Mouse (Mus musculus) kidney, embryonic 14.5 days (tissue): ENCODE data around the gene Sema3c. TPM values are rescaled to one million over a fixed set of nuclear protein-coding genes. Genes with fewer than 3 reads are reported as not detected.
A peak's percentile ranks its signal among the peaks of the same experiment; 100 is the strongest.

Experiments used
- ATAC-seq: fragments of 200-750 bp; cut with Nextera tagmentation; 2 replicates; pipeline ENCODE4 v1.8.0; 2017; ENCODE audit warnings: moderate number of reproducible peaks, mild to moderate bottlenecking, moderate TSS enrichment, moderate library complexity; ENCODE audit not compliant: low FRiP score, low TSS enrichment
- H3K27ac ChIP-seq: fragments of 300-500 bp; sonication (generic); 2 replicates; pipeline ENCODE4 v1.5.1; 2014; ENCODE audit warnings: low read depth, mild to moderate bottlenecking, low read length, moderate library complexity, mixed read lengths
- H3K27me3 ChIP-seq: fragments of 300-500 bp; sonication (generic); 2 replicates; pipeline ENCODE4 v1.6.1; 2014; ENCODE audit warnings: mild to moderate bottlenecking, low read length; ENCODE audit not compliant: control insufficient read depth, insufficient read depth
- H3K36me3 ChIP-seq: fragments of 300-500 bp; sonication (generic); 2 replicates; pipeline ENCODE4 v1.6.1; 2014; ENCODE audit warnings: low read length, mixed read lengths; ENCODE audit not compliant: control insufficient read depth, insufficient read depth
- H3K4me1 ChIP-seq: fragments of 300-500 bp; sonication (generic); 2 replicates; pipeline ENCODE4 v1.6.1; 2014; ENCODE audit warnings: low read length, mixed read lengths; ENCODE audit not compliant: control insufficient read depth, insufficient read depth
- H3K4me2 ChIP-seq: fragments of 300-500 bp; sonication (generic); replicated peaks from 2 replicates; pipeline ENCODE4 v1.6.1; 2014; ENCODE audit warnings: low read depth, mild to moderate bottlenecking, low read length
- H3K4me3 ChIP-seq: fragments of 300-500 bp; sonication (generic); 2 replicates; pipeline ENCODE4 v1.5.1; 2014; ENCODE audit warnings: mild to moderate bottlenecking, low read length
- H3K9ac ChIP-seq: fragments of 300-500 bp; sonication (generic); 2 replicates; pipeline ENCODE4 v1.6.1; 2014; ENCODE audit warnings: low read depth, mild to moderate bottlenecking, low read length, moderate library complexity
- H3K9me3 ChIP-seq: fragments of 300-500 bp; sonication (generic); 2 replicates; pipeline ENCODE4 v1.6.1; 2016; ENCODE audit warnings: low read length; ENCODE audit not compliant: control insufficient read depth
- WGBS: fragments of 180-500 bp; shearing (Covaris S2); extraction: QIAGEN DNeasy Blood & Tissue Kit; methylation state at CpG from one replicate; pipeline ENCODE4 v1.1.7; 2014; 5-methylcytosine and 5-hydroxymethylcytosine counted together
- polyA plus RNA-seq: library from polyadenylated mRNA; unstranded; fragments of >200 nt; fragmentation: Nextera tagmentation; extraction: Ambion mirVana; gene quantifications from 2 replicates; pipeline ENCODE4 v1.2.1, GENCODE M21; 2014

The Sema3c gene
- polyA plus RNA-seq, 1 experiment from 2014 or later: 103 TPM

GRCm38 (mm10) chr5:17574413-17575182 is 517 bp downstream of the Sema3c start:
- ATAC-seq: peak; percentile 95
- Histone ChIP-seq H3K4me3 (peak overlapping the region; percentile 68), H3K4me2 (peak overlapping the region; percentile 67), H3K27me3 (no peaks in the 10 kb centered on the region), H3K27ac (peak overlapping the region; percentile 95), H3K4me1 (no peaks in the 10 kb centered on the region), H3K9ac (peak overlapping the region; percentile 65), H3K9me3 (no peaks in the 10 kb centered on the region), H3K36me3 (no peaks in the 10 kb centered on the region; the same call in 1 of the 2 replicates)
- WGBS: under 1% methylated on average over 59 of the region's 59 CpGs

- peak overlapping the region; percentile 95 for H3K27ac ChIP-seq
- H3K9ac ChIP-seq: peak overlapping the region; percentile 65
- H3K4me2 ChIP-seq: peak overlapping the region; percentile 67
- peak overlapping the region; percentile 68 for H3K4me3 ChIP-seq
- WGBS: 5% methylated on average over 7 of the region's 7 CpGs
- no peaks in the 10 kb centered on the region for H3K27me3 ChIP-seq
- peak; percentile 34 for ATAC-seq
- H3K36me3 ChIP-seq: no peaks in the 10 kb centered on the region; the same call in 1 of the 2 replicates
- no peaks in the 10 kb centered on the region for H3K9me3 ChIP-seq
- no peaks in the 10 kb centered on the region for H3K4me1 ChIP-seq
These were observed 1.1 kb downstream of the Sema3c start for GRCm38 (mm10) chr5:17575183-17575495.

- 51% methylated on average over 2 of the region's 2 CpGs for WGBS
- Histone ChIP-seq H3K9ac (peak overlapping the region; percentile 65), H3K27ac (no peak overlapping the region), H3K4me2 (peak overlapping the region; percentile 67), H3K4me3 (peak overlapping the region; percentile 68), H3K4me1 (no peaks in the 10 kb centered on the region), H3K9me3 (no peaks in the 10 kb centered on the region), H3K36me3 (no peaks in the 10 kb centered on the region; the same call in 1 of the 2 replicates), H3K27me3 (no peaks in the 10 kb centered on the region)
- no peak for ATAC-seq
These were observed 2.0 kb downstream of the Sema3c start for GRCm38 (mm10) chr5:17576069-17576468.

GRCm38 (mm10) chr5:17582047-17582515 is 8.0 kb downstream of the Sema3c start:
- no peak for ATAC-seq
- Histone ChIP-seq H3K27ac (no peak overlapping the region), H3K4me1 (no peaks in the 10 kb centered on the region), H3K27me3 (no peaks in the 10 kb centered on the region), H3K9ac (no peak overlapping the region), H3K4me3 (no peak overlapping the region), H3K36me3 (no peaks in the 10 kb centered on the region; the same call in 1 of the 2 replicates), H3K4me2 (no peak overlapping the region), H3K9me3 (no peaks in the 10 kb centered on the region)
- 68% methylated on average over 2 of the region's 2 CpGs for WGBS

- Histone ChIP-seq H3K9me3 (no peaks in the 10 kb centered on the region), H3K4me2 (no peak overlapping the region), H3K4me3 (no peak overlapping the region), H3K36me3 (no peaks in the 10 kb centered on the region; the same call in 1 of the 2 replicates), H3K9ac (no peak overlapping the region), H3K27ac (no peak overlapping the region), H3K4me1 (no peaks in the 10 kb centered on the region), H3K27me3 (no peaks in the 10 kb centered on the region)
- WGBS: 61% methylated on average over 2 of the region's 2 CpGs
- no peak for ATAC-seq
These were observed 10.3 kb downstream of the Sema3c start for GRCm38 (mm10) chr5:17584299-17584945.

- WGBS: 88% methylated on average over 2 of the region's 2 CpGs
- Histone ChIP-seq H3K4me2 (no peak overlapping the region), H3K9ac (no peak overlapping the region), H3K27me3 (no peaks in the 10 kb centered on the region), H3K4me3 (no peak overlapping the region), H3K27ac (no peak overlapping the region), H3K9me3 (no peaks in the 10 kb centered on the region), H3K36me3 (no peaks in the 10 kb centered on the region; the same call in 1 of the 2 replicates), H3K4me1 (no peaks in the 10 kb centered on the region)
- ATAC-seq: no peak
These were observed 12.6 kb downstream of the Sema3c start for GRCm38 (mm10) chr5:17586518-17587210.

GRCm38 (mm10) chr5:17591908-17592307 is 17.8 kb downstream of the Sema3c start:
- WGBS: 93% methylated on average over 3 of the region's 3 CpGs

GRCm38 (mm10) chr5:17601700-17602099 is 27.6 kb downstream of the Sema3c start:
- no peaks in the 10 kb centered on the region for H3K9me3 ChIP-seq
- no peaks in the 10 kb centered on the region for H3K36me3 ChIP-seq
- no peak overlapping the region for H3K9ac ChIP-seq
- no peak overlapping the region for H3K4me2 ChIP-seq
- ATAC-seq: no peak
- WGBS: 33% methylated on average over 4 of the region's 4 CpGs
- no peak overlapping the region for H3K4me3 ChIP-seq
- H3K27ac ChIP-seq: no peak overlapping the region
- no peaks in the 10 kb centered on the region; the same call in 1 of the 2 replicates for H3K4me1 ChIP-seq
- no peaks in the 10 kb centered on the region for H3K27me3 ChIP-seq

More at GRCm38 (mm10) chr5:17591908-17592307, 17.8 kb downstream of the Sema3c start:
- Histone ChIP-seq H3K4me2 (no peak overlapping the region), H3K4me3 (no peak overlapping the region), H3K9me3 (no peaks in the 10 kb centered on the region), H3K27me3 (no peaks in the 10 kb centered on the region), H3K9ac (no peak overlapping the region), H3K27ac (no peak overlapping the region), H3K4me1 (no peaks in the 10 kb centered on the region), H3K36me3 (no peaks in the 10 kb centered on the region; the same call in 1 of the 2 replicates)
- no peak for ATAC-seq
